Mouse (Mus musculus): ENCODE data around the gene Slc6a4. TPM values are rescaled to one million over a fixed set of nuclear protein-coding genes. Genes with fewer than 3 reads are reported as not detected.
A peak's percentile ranks its signal among the peaks of the same experiment; 100 is the strongest.

Gene Slc6a4
- polyA plus RNA-seq, 1 experiment = 133 TPM

GRCm38 (mm10) chr11:76992886-76993285 is 5.5 kb upstream of the Slc6a4 start:
- H3K27me3 ChIP-seq (replicated peaks) = no peaks in the 10 kb centered on the region
- peak overlapping the region; percentile 88 for H3K4me3 ChIP-seq (replicated peaks)
- H3K9me3 ChIP-seq = no peaks in the 10 kb centered on the region
- peaks cover 14% of the 10 kb centered on the region for H3K36me3 ChIP-seq (replicated peaks; ENCODE audit: low read length)
- TF ChIP-seq GATA1 (IDR thresholded peaks at IDR 0.05; ENCODE audit: borderline replicate concordance, low read length) = no peak
- TF ChIP-seq FLI1 (IDR thresholded peaks at IDR 0.05; ENCODE audit: low read length) = no peak
- peaks cover 91% of the 10 kb centered on the region for H3K4me1 ChIP-seq

DNA sequence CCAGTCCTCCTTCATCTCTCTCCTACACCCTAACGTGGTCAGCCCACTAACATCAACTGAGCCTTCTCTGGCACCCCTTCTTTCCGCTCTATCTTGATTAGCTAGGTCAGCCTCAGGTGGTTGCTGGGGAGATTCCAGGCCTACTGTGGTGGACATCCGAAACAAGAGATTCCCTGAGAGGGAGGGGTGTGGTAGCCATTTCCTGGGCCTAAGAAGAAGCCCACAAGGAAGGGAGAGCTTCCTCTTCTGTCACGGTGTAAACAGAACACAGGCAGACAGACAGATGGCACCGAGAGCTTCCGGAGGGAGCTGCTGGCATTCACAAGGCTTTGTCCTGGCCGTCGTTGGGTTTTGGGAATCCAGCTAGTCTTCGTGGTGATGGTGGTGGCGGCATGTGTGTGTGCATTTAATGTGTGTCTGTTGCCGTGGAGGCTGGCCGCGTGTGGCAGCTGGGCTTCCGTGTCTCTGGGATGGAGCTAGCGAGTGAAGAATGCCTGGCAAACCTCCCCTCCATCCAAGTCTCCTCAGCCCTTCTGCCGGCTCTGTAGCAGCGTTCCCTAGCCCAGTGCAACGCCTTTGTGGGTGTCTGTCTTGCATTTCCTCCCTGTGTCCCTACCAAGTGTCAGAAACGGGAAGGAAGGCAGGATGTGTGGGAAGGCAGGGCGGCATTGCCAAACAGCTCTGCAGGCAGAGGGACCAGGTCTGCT is 2.3 kb upstream of the Slc6a4 start:
- TF ChIP-seq GATA1 (IDR thresholded peaks at IDR 0.05; ENCODE audit: borderline replicate concordance, low read length) (no peak), FLI1 (IDR thresholded peaks at IDR 0.05; ENCODE audit: low read length) (no peak)
- Histone ChIP-seq H3K4me3 (replicated peaks) (peak overlapping the region; percentile 95), H3K4me1 (peaks cover 79% of the 10 kb centered on the region), H3K27me3 (replicated peaks) (peaks cover 4% of the 10 kb centered on the region), H3K36me3 (replicated peaks; ENCODE audit: low read length) (peaks cover 18% of the 10 kb centered on the region), H3K9me3 (no peaks in the 10 kb centered on the region)

- peaks cover 79% of the 10 kb centered on the region for H3K4me1 ChIP-seq
- H3K27me3 ChIP-seq (replicated peaks) = peaks cover 4% of the 10 kb centered on the region
- TF ChIP-seq FLI1 (IDR thresholded peaks at IDR 0.05; ENCODE audit: low read length) = no peak
- TF ChIP-seq GATA1 (IDR thresholded peaks at IDR 0.05; ENCODE audit: borderline replicate concordance, low read length) = no peak
- peaks cover 30% of the 10 kb centered on the region for H3K36me3 ChIP-seq (replicated peaks; ENCODE audit: low read length)
- H3K4me3 ChIP-seq (replicated peaks) = peak overlapping the region; percentile 95
- no peaks in the 10 kb centered on the region for H3K9me3 ChIP-seq
Measured at GRCm38 (mm10) chr11:76997305-76997704, 1.1 kb upstream of the Slc6a4 start.

- H3K36me3 ChIP-seq (replicated peaks; ENCODE audit: low read length) = peaks cover 43% of the 10 kb centered on the region
- no peaks in the 10 kb centered on the region for H3K9me3 ChIP-seq
- TF ChIP-seq GATA1 (IDR thresholded peaks at IDR 0.05; ENCODE audit: borderline replicate concordance, low read length) = no peak
- H3K4me1 ChIP-seq = peaks cover 79% of the 10 kb centered on the region
- H3K27me3 ChIP-seq (replicated peaks) = peaks cover 6% of the 10 kb centered on the region
- peak overlapping the region; percentile 95 for H3K4me3 ChIP-seq (replicated peaks)
Measured at GRCm38 (mm10) chr11:76998705-76999226, 363 bp downstream of the Slc6a4 start.

- Histone ChIP-seq H3K4me3 (replicated peaks) (peak overlapping the region; percentile 95), H3K27me3 (replicated peaks) (peaks cover 10% of the 10 kb centered on the region), H3K4me1 (peaks cover 81% of the 10 kb centered on the region), H3K9me3 (no peaks in the 10 kb centered on the region), H3K36me3 (replicated peaks; ENCODE audit: low read length) (peaks cover 62% of the 10 kb centered on the region)
- no peak for TF ChIP-seq GATA1 (IDR thresholded peaks at IDR 0.05; ENCODE audit: borderline replicate concordance, low read length)
- no peak for TF ChIP-seq FLI1 (IDR thresholded peaks at IDR 0.05; ENCODE audit: low read length)
Measured at GRCm38 (mm10) chr11:77000741-77001140, 2.3 kb downstream of the Slc6a4 start.

- H3K4me3 ChIP-seq (replicated peaks) = peak overlapping the region; percentile 95
- H3K36me3 ChIP-seq (replicated peaks; ENCODE audit: low read length) = peaks cover 75% of the 10 kb centered on the region
- TF ChIP-seq FLI1 (IDR thresholded peaks at IDR 0.05; ENCODE audit: low read length) (no peak), GATA1 (IDR thresholded peaks at IDR 0.05; ENCODE audit: borderline replicate concordance, low read length) (no peak)
- peaks cover 15% of the 10 kb centered on the region for H3K27me3 ChIP-seq (replicated peaks)
- peaks cover 78% of the 10 kb centered on the region for H3K4me1 ChIP-seq
- no peaks in the 10 kb centered on the region for H3K9me3 ChIP-seq
Measured at GRCm38 (mm10) chr11:77002361-77002760, 4.0 kb downstream of the Slc6a4 start.

DNA sequence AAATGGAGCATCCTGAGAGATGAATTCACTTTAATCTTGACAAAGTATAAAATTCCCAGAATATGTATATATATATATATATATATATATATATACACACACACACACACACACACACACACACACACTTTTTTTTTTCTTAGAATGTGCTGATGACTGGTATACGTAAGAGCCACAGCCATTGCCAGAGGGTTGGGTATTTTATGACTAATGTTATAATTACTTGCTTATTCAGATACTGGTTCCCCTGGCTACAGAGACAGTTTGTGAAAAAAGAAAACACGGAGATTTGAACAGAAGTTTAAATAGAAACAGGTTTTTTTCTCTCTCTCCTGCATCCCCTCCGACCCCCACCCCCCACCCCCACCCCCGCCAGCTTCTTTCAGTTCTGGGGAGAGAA is 7.5 kb downstream of the Slc6a4 start:
- Histone ChIP-seq H3K27me3 (replicated peaks) (peaks cover 22% of the 10 kb centered on the region), H3K4me3 (replicated peaks) (no peak overlapping the region), H3K4me1 (peaks cover 89% of the 10 kb centered on the region), H3K9me3 (no peaks in the 10 kb centered on the region), H3K36me3 (replicated peaks; ENCODE audit: low read length) (peaks cover 94% of the 10 kb centered on the region)
- TF ChIP-seq GATA1 (IDR thresholded peaks at IDR 0.05; ENCODE audit: borderline replicate concordance, low read length) (no peak), FLI1 (IDR thresholded peaks at IDR 0.05; ENCODE audit: low read length) (no peak)

DNA sequence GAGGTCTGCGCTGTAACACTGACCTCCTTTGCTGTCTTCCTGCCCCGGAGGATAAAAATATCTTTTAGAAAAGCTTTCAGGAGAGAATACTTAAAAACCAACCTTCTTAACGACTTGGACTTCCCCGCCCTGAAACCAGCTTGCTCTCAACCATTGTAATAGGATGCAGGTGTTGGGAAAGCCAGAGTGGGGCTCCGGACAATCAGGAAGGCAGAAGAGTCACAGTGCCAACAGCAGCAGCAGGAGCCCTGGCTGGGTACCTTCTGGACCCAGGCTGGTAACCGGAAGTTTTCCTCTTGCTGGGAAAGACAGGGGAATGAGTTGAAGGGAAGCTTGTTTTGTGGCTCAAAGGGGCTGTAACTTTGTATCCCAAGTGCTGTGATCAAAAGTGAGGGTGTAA is 8.2 kb downstream of the Slc6a4 start:
- H3K4me1 ChIP-seq = peaks cover 88% of the 10 kb centered on the region
- H3K27me3 ChIP-seq (replicated peaks) = peaks cover 22% of the 10 kb centered on the region
- no peak for TF ChIP-seq GATA1 (IDR thresholded peaks at IDR 0.05; ENCODE audit: borderline replicate concordance, low read length)
- TF ChIP-seq FLI1 (IDR thresholded peaks at IDR 0.05; ENCODE audit: low read length) = no peak
- H3K4me3 ChIP-seq (replicated peaks) = peak overlapping the region; percentile 23
- peaks cover 94% of the 10 kb centered on the region for H3K36me3 ChIP-seq (replicated peaks; ENCODE audit: low read length)
- H3K9me3 ChIP-seq = no peaks in the 10 kb centered on the region

GRCm38 (mm10) chr11:77009069-77010025 is 10.9 kb downstream of the Slc6a4 start:
- no peak for TF ChIP-seq FLI1 (IDR thresholded peaks at IDR 0.05; ENCODE audit: low read length)
- no peak for TF ChIP-seq GATA1 (IDR thresholded peaks at IDR 0.05; ENCODE audit: borderline replicate concordance, low read length)
- Histone ChIP-seq H3K27me3 (replicated peaks) (peaks cover 25% of the 10 kb centered on the region), H3K36me3 (replicated peaks; ENCODE audit: low read length) (peaks cover 94% of the 10 kb centered on the region)

More at GRCm38 (mm10) chr11:77009069-77010025, 10.9 kb downstream of the Slc6a4 start:
- H3K4me1 ChIP-seq = peaks cover 68% of the 10 kb centered on the region
- H3K4me3 ChIP-seq (replicated peaks) = peak overlapping the region; percentile 42
- no peaks in the 10 kb centered on the region for H3K9me3 ChIP-seq
